Mouse (Mus musculus) myocyte (in vitro differentiated cells): ENCODE data around the gene Rere. TPM values are rescaled to one million over a fixed set of nuclear protein-coding genes. Genes with fewer than 3 reads are reported as not detected.
A peak's percentile ranks its signal among the peaks of the same experiment; 100 is the strongest.

Experiments
- H3K27me3 ChIP-seq: one replicate; pipeline ENCODE4 v1.6.1; 2011; ENCODE audit not compliant: control insufficient read depth, insufficient read depth, insufficient read length
- H3K36me3 ChIP-seq: one replicate; pipeline ENCODE4 v1.6.1; 2011; ENCODE audit not compliant: control insufficient read depth, insufficient read depth
- H3K4me2 ChIP-seq: one replicate; pipeline ENCODE4 v1.6.1; 2011; ENCODE audit warnings: low read depth, control low read depth
- H3K4me3 ChIP-seq: one replicate; pipeline ENCODE4 v1.5.1; 2011; ENCODE audit warnings: mild to moderate bottlenecking, control low read depth, moderate library complexity
- H3K79me2 ChIP-seq: one replicate; pipeline ENCODE4 v1.6.1; 2011; ENCODE audit not compliant: control insufficient read depth, insufficient read depth
- H3ac ChIP-seq: one replicate; pipeline ENCODE4 v1.6.1; 2011; ENCODE audit not compliant: control insufficient read depth, insufficient read length
- CEBPB ChIP-seq: IDR thresholded peaks from 2 replicates; pipeline ENCODE4 v1.6.1; 2011; ENCODE audit warnings: mild to moderate bottlenecking, moderate library complexity; ENCODE audit not compliant: poor library complexity, insufficient read depth, severe bottlenecking
- E2F4 ChIP-seq: IDR thresholded peaks from one replicate; pipeline ENCODE4 v1.6.1; 2011; ENCODE audit warnings: mild to moderate bottlenecking, control low read depth, moderate library complexity; ENCODE audit not compliant: insufficient read depth
- MAX ChIP-seq: IDR thresholded peaks from one replicate; pipeline ENCODE4 v1.6.1; 2011; ENCODE audit warnings: low read depth, mild to moderate bottlenecking, control low read depth
- MYOD1 ChIP-seq, 3 experiments: IDR thresholded peaks; one replicate each; pipeline ENCODE4 v1.6.1; 2011; ENCODE audit warnings: control low read depth in 2 of 3, low read depth in 2 of 3, mild to moderate bottlenecking in 2 of 3, moderate library complexity in 1 of 3; ENCODE audit not compliant: insufficient read length in 2 of 3, control insufficient read depth in 1 of 3
- MYOG ChIP-seq, 3 experiments: IDR thresholded peaks; one replicate each; pipeline ENCODE4 v1.6.1; 2011; ENCODE audit warnings: control low read depth in 2 of 3, low read depth in 2 of 3, mild to moderate bottlenecking in 2 of 3; ENCODE audit not compliant: insufficient read length in 2 of 3, control insufficient read depth in 1 of 3, insufficient read depth in 1 of 3
- POLR2A ChIP-seq: IDR thresholded peaks from one replicate; pipeline ENCODE4 v1.6.1; 2011; ENCODE audit warnings: low read depth, mild to moderate bottlenecking, control low read depth, moderate library complexity; ENCODE audit not compliant: insufficient read length
- POLR2AphosphoS2 ChIP-seq: IDR thresholded peaks from one replicate; pipeline ENCODE4 v1.6.1; 2011; ENCODE audit warnings: low read depth, control low read depth; ENCODE audit not compliant: insufficient read length
- REST ChIP-seq: IDR thresholded peaks from one replicate; pipeline ENCODE4 v1.6.1; 2011; ENCODE audit warnings: mild to moderate bottlenecking, control low read depth, moderate library complexity; ENCODE audit not compliant: insufficient read depth, insufficient read length
- SRF ChIP-seq: IDR thresholded peaks from one replicate; pipeline ENCODE4 v1.6.1; 2011; ENCODE audit warnings: low read depth; ENCODE audit not compliant: control insufficient read depth, insufficient read length
- TCF12 ChIP-seq: IDR thresholded peaks from one replicate; pipeline ENCODE4 v1.6.1; 2011; ENCODE audit warnings: mild to moderate bottlenecking, control low read depth; ENCODE audit not compliant: poor library complexity, insufficient read depth, severe bottlenecking
- TCF3 ChIP-seq: IDR thresholded peaks from one replicate; pipeline ENCODE4 v1.6.1; 2011; ENCODE audit warnings: low read depth, control low read depth; ENCODE audit not compliant: insufficient read length
- USF1 ChIP-seq: IDR thresholded peaks from one replicate; pipeline ENCODE4 v1.6.1; 2011; ENCODE audit warnings: low read depth, mild to moderate bottlenecking, control low read depth, moderate library complexity
- polyA plus RNA-seq: library from polyadenylated mRNA; unstranded; fragments of >200 nt; fragmentation: generic; extraction: Trizol; gene quantifications from one replicate; pipeline ENCODE4 v1.2.1, GENCODE M21; 2012; ENCODE audit warnings: missing spikeins

Gene Rere
- polyA plus RNA-seq, 1 experiment = 34.0 TPM

DNA sequence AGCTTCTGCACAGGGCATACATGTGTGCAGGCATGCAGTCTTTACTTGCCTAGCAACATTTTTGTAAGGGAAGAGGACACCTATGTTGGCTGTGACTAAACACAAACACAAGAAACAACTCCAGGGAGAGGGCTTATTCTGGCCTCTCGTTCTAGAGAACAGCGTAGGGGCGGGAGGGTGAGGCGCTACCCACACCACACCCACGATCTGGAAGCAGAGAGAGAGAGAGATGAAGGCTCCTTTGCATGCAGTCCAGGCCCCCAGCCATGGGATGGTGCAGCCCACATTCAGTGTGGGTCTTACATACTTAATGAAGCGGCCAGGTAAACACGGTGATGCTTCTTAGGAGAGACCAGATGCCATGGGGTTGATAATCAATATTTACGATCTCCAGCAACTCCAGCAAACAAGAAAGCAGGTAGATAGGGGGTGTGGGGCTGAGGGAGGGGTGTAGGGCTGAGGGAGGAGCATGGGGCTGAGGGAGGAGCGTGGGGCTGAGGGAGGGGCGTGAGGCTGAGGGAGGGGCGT is 371.7 kb downstream of the Rere start:
- Histone ChIP-seq H3K79me2 (no peaks in the 10 kb centered on the region), H3K4me3 (no peak overlapping the region), H3K27me3 (no peaks in the 10 kb centered on the region), H3K36me3 (no peaks in the 10 kb centered on the region), H3K4me2 (no peak overlapping the region), H3ac (no peak overlapping the region)
- TF ChIP-seq TCF3 (no peak), USF1 (no peak), MYOD1 (IDR thresholded peaks at IDR 0.05; ENCODE audit: control insufficient read depth in 1 of 3, insufficient read length in 2 of 3, low read depth in 2 of 3) (no peak), TCF12 (no peak), MAX (no peak), REST (no peak), MYOG (IDR thresholded peaks at IDR 0.05; ENCODE audit: control insufficient read depth in 1 of 3, insufficient read depth in 1 of 3, insufficient read length in 2 of 3, low read depth in 2 of 3) (no peak), CEBPB (no peak)

DNA sequence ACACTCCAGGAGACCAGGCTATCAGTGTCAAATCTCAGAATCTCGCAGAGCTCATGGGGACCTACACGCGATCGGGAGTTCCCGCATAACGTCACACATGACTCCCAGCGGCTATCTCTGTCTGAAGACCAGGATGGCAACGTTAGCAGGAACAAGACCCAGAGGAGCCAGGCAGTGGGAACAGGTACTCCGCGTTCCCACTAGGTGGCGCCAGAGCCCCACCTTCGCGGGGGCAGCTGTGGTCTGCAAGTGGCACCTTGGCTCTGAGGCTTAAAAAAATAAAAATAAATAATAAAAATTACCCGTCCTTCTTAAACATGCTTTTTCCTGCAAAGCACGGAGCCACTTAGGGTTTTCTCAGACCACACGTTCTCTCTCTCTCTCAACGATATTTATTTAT is 374.5 kb downstream of the Rere start:
- Histone ChIP-seq H3ac (no peak overlapping the region), H3K79me2 (no peaks in the 10 kb centered on the region), H3K4me2 (peak overlapping the region; percentile 42), H3K4me3 (no peak overlapping the region), H3K27me3 (no peaks in the 10 kb centered on the region), H3K36me3 (no peaks in the 10 kb centered on the region)
- no peak for TF ChIP-seq POLR2A
- TF ChIP-seq TCF3 = no peak
- TF ChIP-seq MYOG (IDR thresholded peaks at IDR 0.05; ENCODE audit: control insufficient read depth in 1 of 3, insufficient read depth in 1 of 3, insufficient read length in 2 of 3, low read depth in 2 of 3) = peak in 1 of 3 experiments; percentile 50
- TF ChIP-seq REST = no peak
- TF ChIP-seq POLR2AphosphoS2 = no peak
- TF ChIP-seq MYOD1 (IDR thresholded peaks at IDR 0.05; ENCODE audit: control insufficient read depth in 1 of 3, insufficient read length in 2 of 3, low read depth in 2 of 3) = peak in 2 of 3 experiments; percentile 6 to 27
- TF ChIP-seq E2F4 = no peak

DNA sequence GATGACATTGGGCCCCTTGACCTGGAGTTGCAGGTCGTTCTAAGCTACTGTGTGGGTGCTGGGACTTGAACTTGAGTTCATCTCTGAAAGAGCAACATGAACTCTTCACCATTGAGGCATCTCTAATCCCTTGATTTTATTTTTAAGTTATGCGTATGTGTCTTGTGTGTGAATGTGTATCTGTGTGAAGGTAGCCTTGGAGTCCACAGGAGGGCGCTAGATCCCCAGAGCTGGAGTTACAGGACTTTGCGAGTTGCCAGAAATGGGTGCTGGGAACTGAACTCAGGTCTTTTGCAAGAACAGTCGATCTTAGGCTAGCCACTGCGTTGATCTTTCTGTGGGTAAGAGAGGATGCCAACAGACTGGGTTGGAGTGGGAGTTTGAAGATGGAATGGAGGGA is 375.1 kb downstream of the Rere start:
- no peak for TF ChIP-seq MYOD1 (IDR thresholded peaks at IDR 0.05; ENCODE audit: control insufficient read depth in 1 of 3, insufficient read length in 2 of 3, low read depth in 2 of 3)
- no peak for TF ChIP-seq MYOG (IDR thresholded peaks at IDR 0.05; ENCODE audit: control insufficient read depth in 1 of 3, insufficient read depth in 1 of 3, insufficient read length in 2 of 3, low read depth in 2 of 3)
- no peak for TF ChIP-seq POLR2A
- TF ChIP-seq SRF = no peak
- no peak for TF ChIP-seq REST
- no peak for TF ChIP-seq POLR2AphosphoS2
- no peak for TF ChIP-seq CEBPB
- TF ChIP-seq MAX = no peak
- TF ChIP-seq USF1 = no peak
- TF ChIP-seq TCF3 = no peak
- TF ChIP-seq E2F4 = no peak
- no peak for TF ChIP-seq TCF12
- H3ac ChIP-seq = no peak overlapping the region
- no peak overlapping the region for H3K4me3 ChIP-seq
- no peak overlapping the region for H3K4me2 ChIP-seq
- H3K79me2 ChIP-seq = no peaks in the 10 kb centered on the region
- H3K36me3 ChIP-seq = no peaks in the 10 kb centered on the region
- H3K27me3 ChIP-seq = no peaks in the 10 kb centered on the region

DNA sequence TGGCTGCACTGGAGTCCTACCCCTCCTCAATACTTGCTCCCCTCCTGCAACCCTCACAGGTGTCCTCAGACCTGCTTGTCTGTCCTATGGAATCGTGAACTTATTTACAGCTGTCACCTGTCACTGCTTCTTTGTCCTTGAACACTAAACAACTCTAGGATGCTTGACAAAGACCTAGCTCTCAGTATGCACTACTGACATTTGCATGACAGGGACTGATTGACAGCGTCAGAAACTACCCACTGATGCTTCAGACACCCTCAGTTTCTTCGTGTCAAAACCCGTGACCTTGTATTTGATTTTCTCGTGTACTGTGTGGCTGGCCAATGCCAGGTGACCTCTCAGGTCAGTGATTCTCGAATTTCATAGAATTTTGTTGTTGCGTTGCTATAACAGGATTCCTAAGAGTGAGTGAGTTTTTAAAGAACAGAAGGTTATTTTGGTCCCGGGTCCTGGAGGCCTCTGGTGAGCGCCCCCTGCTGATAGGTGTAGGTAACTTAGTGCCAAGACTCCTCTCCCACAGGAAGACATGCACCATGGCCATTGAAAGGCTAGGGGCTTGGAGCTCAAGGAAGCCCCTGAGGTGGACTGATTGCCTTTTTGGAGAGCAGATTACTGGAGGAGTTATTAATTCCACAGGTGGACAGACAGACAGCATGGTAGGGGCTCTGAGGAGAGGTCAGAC is 378.6 kb downstream of the Rere start:
- H3K4me2 ChIP-seq = no peak overlapping the region
- H3K27me3 ChIP-seq = no peaks in the 10 kb centered on the region
- H3K79me2 ChIP-seq = no peaks in the 10 kb centered on the region
- H3ac ChIP-seq = no peak overlapping the region
- TF ChIP-seq USF1 (no peak), SRF (no peak), MYOG (IDR thresholded peaks at IDR 0.05; ENCODE audit: control insufficient read depth in 1 of 3, insufficient read depth in 1 of 3, insufficient read length in 2 of 3, low read depth in 2 of 3) (no peak), CEBPB (no peak), MAX (no peak), POLR2A (no peak), POLR2AphosphoS2 (no peak), MYOD1 (IDR thresholded peaks at IDR 0.05; ENCODE audit: control insufficient read depth in 1 of 3, insufficient read length in 2 of 3, low read depth in 2 of 3) (no peak), REST (no peak), TCF12 (no peak), TCF3 (no peak), E2F4 (no peak)
- H3K4me3 ChIP-seq = no peak overlapping the region
- H3K36me3 ChIP-seq = no peaks in the 10 kb centered on the region

DNA sequence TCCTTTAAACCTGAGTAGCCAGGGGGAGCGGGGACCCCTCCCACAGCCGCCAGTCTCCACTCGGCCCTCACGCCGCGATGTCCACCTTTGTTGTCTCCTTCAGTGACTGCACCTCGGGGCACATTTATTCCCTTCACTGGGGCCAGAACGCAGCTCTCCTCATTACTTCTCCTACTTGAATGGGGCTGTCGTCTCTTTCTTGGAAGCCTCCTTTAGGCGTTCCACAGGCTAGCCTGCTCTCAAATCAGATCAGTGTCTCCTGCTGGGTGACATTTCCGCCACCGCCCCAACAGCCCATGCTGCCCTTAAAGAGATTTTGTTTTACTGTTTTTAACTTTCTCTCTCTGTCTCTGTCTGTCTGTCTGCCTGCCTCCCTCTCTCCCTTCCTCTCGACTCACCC is 380.4 kb downstream of the Rere start:
- H3K36me3 ChIP-seq = no peaks in the 10 kb centered on the region
- no peaks in the 10 kb centered on the region for H3K79me2 ChIP-seq
- H3K27me3 ChIP-seq = no peaks in the 10 kb centered on the region
- TF ChIP-seq MYOD1 (IDR thresholded peaks at IDR 0.05; ENCODE audit: control insufficient read depth in 1 of 3, insufficient read length in 2 of 3, low read depth in 2 of 3) (no peak), MAX (no peak), TCF3 (no peak), POLR2A (no peak), REST (no peak), E2F4 (no peak), USF1 (no peak), MYOG (IDR thresholded peaks at IDR 0.05; ENCODE audit: control insufficient read depth in 1 of 3, insufficient read depth in 1 of 3, insufficient read length in 2 of 3, low read depth in 2 of 3) (no peak), CEBPB (no peak), SRF (no peak), TCF12 (no peak), POLR2AphosphoS2 (no peak)
- no peak overlapping the region for H3K4me2 ChIP-seq
- H3K4me3 ChIP-seq = no peak overlapping the region
- H3ac ChIP-seq = no peak overlapping the region
